Mouse (Mus musculus): ENCODE measurements around the gene Ptgdr2. TPM values are rescaled to one million over a fixed set of nuclear protein-coding genes. Genes with fewer than 3 reads are reported as not detected.

Gene Ptgdr2
- polyA plus RNA-seq (2012; rRNA removed) (0.02 and 0.04 TPM in 2 replicates), polyA plus RNA-seq (2014; fragmentation: Nextera tagmentation; extraction: Ambion mirVana) (0.05 and 0.09 TPM in 2 replicates)

GRCm38 (mm10) chr19:10937110-10937563 lies at the start of gene Ptgdr2:
Gene Ptgdr2, plus strand, starts transcription at chr19:10937160.
- H3K27me3 ChIP-seq (ENCODE audit: control insufficient read depth, insufficient read depth, low read length) = no peaks in the 10 kb centered on the region
- H3K4me1 ChIP-seq (replicated peaks; ENCODE audit: control insufficient read depth in 2 of 2, insufficient read depth in 2 of 2, low read length in 1 of 2) = peaks cover 0 to 19% of the 10 kb centered on the region in 2 experiments
- H3K9me3 ChIP-seq (ENCODE audit: control insufficient read depth, low read length) = no peaks in the 10 kb centered on the region
- no peak within 1 kb of the TSS for H3K27ac ChIP-seq
- no peak; the same call in 1 of the 2 replicates for TF ChIP-seq EP300 (IDR thresholded peaks at IDR 0.05; ENCODE audit: low read depth)
- no peak for TF ChIP-seq CTCF (IDR thresholded peaks at IDR 0.05; ENCODE audit: low read depth)
- no peak within 1 kb of the TSS for H3K9ac ChIP-seq (replicated peaks)
- peak in 1 of 3 experiments; percentile 37 for DNase-seq (ENCODE audit: low read depth in 3 of 3, low spot score in 3 of 3)
- no peaks in the 10 kb centered on the region for H3K36me3 ChIP-seq (replicated peaks; ENCODE audit: control insufficient read depth, insufficient read depth, low read depth)
- WGBS (ENCODE audit: insufficient replicate concordance) = 8% methylated on average over 5 of the region's 5 CpGs
- peak; percentile 82 for ATAC-seq (ENCODE audit: insufficient read depth)
- H3K4me2 ChIP-seq (ENCODE audit: low read depth) = no peak within 1 kb of the TSS
- no peak within 1 kb of the TSS for H3K4me3 ChIP-seq (ENCODE audit: insufficient read depth in 1 of 2, low read depth in 2 of 2, low read length in 2 of 2)

- 70% methylated on average over 3 of the region's 3 CpGs for WGBS (ENCODE audit: insufficient replicate concordance)
These were observed 44.8 kb upstream of the Ptgdr2 start for GRCm38 (mm10) chr19:10892201-10892600.

GRCm38 (mm10) chr19:10895016-10895528 lies 41.9 kb upstream of the Ptgdr2 start, which contains the start of gene Prpf19:
Gene Prpf19, plus strand, starts transcription at chr19:10895231.
- Histone ChIP-seq H3K4me2 (ENCODE audit: low read depth) (peak within 1 kb of the TSS; percentile 81), H3K9ac (replicated peaks) (peak within 1 kb of the TSS; percentile 84), H3K4me3 (ENCODE audit: insufficient read depth in 1 of 2, low read depth in 2 of 2, low read length in 2 of 2) (peak within 1 kb of the TSS; percentile 87 to 95), H3K4me1 (replicated peaks; ENCODE audit: control insufficient read depth in 2 of 2, insufficient read depth in 2 of 2, low read length in 1 of 2) (peaks cover 8 to 17% of the 10 kb centered on the region in 2 experiments), H3K27ac (peak within 1 kb of the TSS; percentile 62), H3K9me3 (ENCODE audit: control insufficient read depth, low read length) (no peaks in the 10 kb centered on the region), H3K27me3 (ENCODE audit: control insufficient read depth, insufficient read depth, low read length) (no peaks in the 10 kb centered on the region), H3K36me3 (replicated peaks; ENCODE audit: control insufficient read depth, insufficient read depth, low read depth) (peaks cover 13% of the 10 kb centered on the region)
- under 1% methylated on average over 43 of the region's 43 CpGs for WGBS (ENCODE audit: insufficient replicate concordance)
- 0 out of 2 replicates have a peak, but pooled peaks have one; percentile 23 for TF ChIP-seq CTCF (IDR thresholded peaks at IDR 0.05; ENCODE audit: low read depth)
- TF ChIP-seq EP300 (IDR thresholded peaks at IDR 0.05; ENCODE audit: low read depth) = no peak
- ATAC-seq (ENCODE audit: insufficient read depth) = peak; percentile 96
- peak; percentile 95 to 96 (median 96) for DNase-seq (ENCODE audit: low read depth in 3 of 3, low spot score in 3 of 3)

More at GRCm38 (mm10) chr19:10892201-10892600, 44.8 kb upstream of the Ptgdr2 start:
- no peak overlapping the region for H3K27ac ChIP-seq
- no peak overlapping the region for H3K4me2 ChIP-seq (ENCODE audit: low read depth)
- no peaks in the 10 kb centered on the region for H3K27me3 ChIP-seq (ENCODE audit: control insufficient read depth, insufficient read depth, low read length)
- no peak overlapping the region for H3K9ac ChIP-seq (replicated peaks)
- no peaks in the 10 kb centered on the region for H3K9me3 ChIP-seq (ENCODE audit: control insufficient read depth, low read length)
- no peaks in the 10 kb centered on the region; the same call in 1 of the 2 replicates for H3K36me3 ChIP-seq (replicated peaks; ENCODE audit: control insufficient read depth, insufficient read depth, low read depth)
- H3K4me1 ChIP-seq (replicated peaks; ENCODE audit: control insufficient read depth in 2 of 2, insufficient read depth in 2 of 2, low read length in 1 of 2) = peaks cover 8 to 15% of the 10 kb centered on the region in 2 experiments
- no peak for ATAC-seq (ENCODE audit: insufficient read depth)
- DNase-seq (ENCODE audit: low read depth in 3 of 3, low spot score in 3 of 3) = no peak
- TF ChIP-seq EP300 (IDR thresholded peaks at IDR 0.05; ENCODE audit: low read depth) = no peak
- TF ChIP-seq CTCF (IDR thresholded peaks at IDR 0.05; ENCODE audit: low read depth) = no peak
- no peak overlapping the region for H3K4me3 ChIP-seq (ENCODE audit: insufficient read depth in 1 of 2, low read depth in 2 of 2, low read length in 2 of 2)

- no peak for TF ChIP-seq CTCF (IDR thresholded peaks at IDR 0.05; ENCODE audit: low read depth)
- TF ChIP-seq EP300 (IDR thresholded peaks at IDR 0.05; ENCODE audit: low read depth) = no peak
- Histone ChIP-seq H3K27me3 (ENCODE audit: control insufficient read depth, insufficient read depth, low read length) (no peaks in the 10 kb centered on the region), H3K4me1 (replicated peaks; ENCODE audit: control insufficient read depth in 2 of 2, insufficient read depth in 2 of 2, low read length in 1 of 2) (peaks cover 8 to 17% of the 10 kb centered on the region in 2 experiments), H3K9me3 (ENCODE audit: control insufficient read depth, low read length) (no peaks in the 10 kb centered on the region), H3K4me3 (ENCODE audit: insufficient read depth in 1 of 2, low read depth in 2 of 2, low read length in 2 of 2) (peak overlapping the region; percentile 87 to 95), H3K9ac (replicated peaks) (peak overlapping the region; percentile 84), H3K36me3 (replicated peaks; ENCODE audit: control insufficient read depth, insufficient read depth, low read depth) (peaks cover 20% of the 10 kb centered on the region), H3K4me2 (ENCODE audit: low read depth) (peak overlapping the region; percentile 81), H3K27ac (no peak overlapping the region)
- ATAC-seq (ENCODE audit: insufficient read depth) = no peak
- no peak for DNase-seq (ENCODE audit: low read depth in 3 of 3, low spot score in 3 of 3)
- WGBS (ENCODE audit: insufficient replicate concordance) = under 1% methylated on average over 16 of the region's 16 CpGs
These were observed 41.3 kb upstream of the Ptgdr2 start for GRCm38 (mm10) chr19:10895708-10896107.

GRCm38 (mm10) chr19:10896849-10897248 lies 40.1 kb upstream of the Ptgdr2 start:
- DNase-seq (ENCODE audit: low read depth in 3 of 3, low spot score in 3 of 3) = no peak

More at GRCm38 (mm10) chr19:10896849-10897248, 40.1 kb upstream of the Ptgdr2 start:
- H3K27ac ChIP-seq = no peak overlapping the region
- TF ChIP-seq EP300 (IDR thresholded peaks at IDR 0.05; ENCODE audit: low read depth) = no peak
- H3K36me3 ChIP-seq (replicated peaks; ENCODE audit: control insufficient read depth, insufficient read depth, low read depth) = peaks cover 30% of the 10 kb centered on the region
- peak overlapping the region in 1 of 2 experiments; percentile 95; a peak in 2 of 4 replicates for H3K4me3 ChIP-seq (ENCODE audit: insufficient read depth in 1 of 2, low read depth in 2 of 2, low read length in 2 of 2)
- H3K9ac ChIP-seq (replicated peaks) = peak overlapping the region; percentile 84
- peaks cover 8 to 17% of the 10 kb centered on the region in 2 experiments for H3K4me1 ChIP-seq (replicated peaks; ENCODE audit: control insufficient read depth in 2 of 2, insufficient read depth in 2 of 2, low read length in 1 of 2)
- H3K27me3 ChIP-seq (ENCODE audit: control insufficient read depth, insufficient read depth, low read length) = no peaks in the 10 kb centered on the region
- H3K9me3 ChIP-seq (ENCODE audit: control insufficient read depth, low read length) = no peaks in the 10 kb centered on the region
- no peak for ATAC-seq (ENCODE audit: insufficient read depth)
- 53% methylated on average over 7 of the region's 7 CpGs for WGBS (ENCODE audit: insufficient replicate concordance)
- peak overlapping the region; percentile 81 for H3K4me2 ChIP-seq (ENCODE audit: low read depth)

Data from liver, embryonic 14.5 days (tissue).